Mouse (Mus musculus) small intestine, adult 10 weeks (tissue): ENCODE results near the gene Gm21828. TPM values are rescaled to one million over a fixed set of nuclear protein-coding genes. Genes with fewer than 3 reads are reported as not detected.

Experiments
- polyA plus RNA-seq: library from polyadenylated mRNA; stranded (reverse); fragments of 350-450 nt; fragmentation: Illumina TruSeq; extraction: RNeasy Lipid Tissue Mini Kit (QIAGEN cat#74804); gene quantifications from one replicate; pipeline ENCODE4 v1.2.3, GENCODE M21; 2014; ENCODE audit warnings: low replicate concordance

Gene Gm21828
- polyA plus RNA-seq = not detected

GRCm38 (mm10) chrY:13223828-13224227, at the start of gene Gm21828:
TSS of gene Gm21828 (minus strand) at chrY:13223928.

GRCm38 (mm10) chrY:13252091-13252490, 28.4 kb upstream of the Gm21828 start, which contains the start of the genes Gm21440 and Gm21454:
TSS of gene Gm21440 (plus strand) at chrY:13252391.
TSS of gene Gm21454 (plus strand) at chrY:13252442.

Other genes with a start within 250 kb of the Gm21828 start
- gene Gm20807, start 181.0 kb downstream of the Gm21828 start, polyA plus RNA-seq = not detected
- gene Gm21891, start 90.4 kb downstream of the Gm21828 start, polyA plus RNA-seq = not detected
- gene Gm21425, start 62.0 kb downstream of the Gm21828 start, polyA plus RNA-seq = not detected
- gene Gm21440, start 28.5 kb upstream of the Gm21828 start, polyA plus RNA-seq = not detected
- gene Gm21454, start 28.5 kb upstream of the Gm21828 start, polyA plus RNA-seq = not detected
- gene Gm21725, start 125.1 kb upstream of the Gm21828 start, polyA plus RNA-seq = not detected
- gene Gm21866, start 241.7 kb upstream of the Gm21828 start, polyA plus RNA-seq = not detected